Mouse (Mus musculus) testis, adult 2 months (tissue): ENCODE measurements around the gene Prpsap1. TPM values are rescaled to one million over a fixed set of nuclear protein-coding genes. Genes with fewer than 3 reads are reported as not detected.
A peak's percentile ranks its signal among the peaks of the same experiment; 100 is the strongest.

Source experiments
- H3K27ac ChIP-seq: fragments of 200-500 bp; 2 replicates; pipeline ENCODE4 v1.5.1; 2012; ENCODE audit warnings: low read depth, low read length; ENCODE audit not compliant: control insufficient read depth, insufficient read depth
- H3K27me3 ChIP-seq: fragments of 200-500 bp; 2 replicates; pipeline ENCODE4 v1.6.1; 2012; ENCODE audit warnings: mild to moderate bottlenecking, low read length, moderate library complexity; ENCODE audit not compliant: control insufficient read depth, insufficient read depth
- H3K36me3 ChIP-seq: fragments of 200-500 bp; 2 replicates; pipeline ENCODE4 v1.6.1; 2012; ENCODE audit warnings: mild to moderate bottlenecking, low read length; ENCODE audit not compliant: control insufficient read depth, insufficient read depth
- H3K4me1 ChIP-seq: fragments of 200-500 bp; 2 replicates; pipeline ENCODE4 v1.6.1; 2012; ENCODE audit warnings: low read length; ENCODE audit not compliant: control insufficient read depth, insufficient read depth
- H3K4me3 ChIP-seq: fragments of 200-500 bp; 2 replicates; pipeline ENCODE4 v1.5.1; 2012; ENCODE audit warnings: low read depth, mild to moderate bottlenecking, low read length, moderate library complexity, mixed read lengths; ENCODE audit not compliant: control insufficient read depth
- CTCF ChIP-seq: fragments of 200-500 bp; IDR thresholded peaks from 2 replicates; pipeline ENCODE4 v1.5.1; 2012; ENCODE audit warnings: low read depth, mild to moderate bottlenecking, inconsistent platforms, low read length, moderate library complexity; ENCODE audit not compliant: control insufficient read depth, insufficient read depth, insufficient replicate concordance
- POLR2A ChIP-seq: fragments of 200-500 bp; IDR thresholded peaks from 2 replicates; pipeline ENCODE4 v1.6.1; 2012; ENCODE audit warnings: low read depth, mild to moderate bottlenecking, inconsistent platforms, low read length, moderate library complexity; ENCODE audit not compliant: control insufficient read depth
- polyA plus RNA-seq: library from polyadenylated mRNA; depleted of rRNA; stranded (reverse); fragments of >200 nt; gene quantifications from 2 replicates; pipeline ENCODE4 v1.2.3, GENCODE M21; 2012; rRNA removed

Gene Prpsap1
- 58.2 and 59.0 TPM in 2 replicates for polyA plus RNA-seq

DNA sequence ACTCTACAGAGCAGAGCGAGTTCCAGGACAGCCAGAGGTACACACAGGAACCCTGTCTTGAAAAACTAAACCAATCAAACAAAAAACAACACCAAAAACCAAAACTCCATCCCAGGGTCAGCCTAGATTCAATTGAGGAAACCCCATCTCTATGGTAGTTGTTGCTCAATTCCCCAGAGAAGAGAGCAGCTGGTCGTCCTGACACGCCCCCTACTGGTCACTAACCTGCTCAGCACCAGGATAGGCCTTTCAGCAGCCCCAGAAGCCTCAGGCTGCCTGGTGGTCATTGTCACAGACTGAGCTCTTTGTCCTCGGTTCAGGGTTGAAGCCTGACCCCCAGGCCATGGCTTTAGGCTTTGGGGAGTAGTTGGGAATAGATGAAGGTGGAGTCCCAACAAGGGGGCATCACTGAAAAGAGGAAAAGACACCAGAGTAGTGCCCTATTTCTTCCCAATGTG, at the start of gene Prpsap1:
Prpsap1 (minus strand) TSS at position 408 of the 458 bp plus-strand sequence.
- Histone ChIP-seq H3K36me3 (no peaks in the 10 kb centered on the region), H3K27me3 (no peaks in the 10 kb centered on the region), H3K4me1 (peaks cover 14% of the 10 kb centered on the region), H3K4me3 (peak within 1 kb of the TSS; percentile 26), H3K27ac (peak within 1 kb of the TSS; percentile 79)
- TF ChIP-seq POLR2A (no peak), CTCF (peak; percentile 81; the same call in 1 of the 2 replicates)

DNA sequence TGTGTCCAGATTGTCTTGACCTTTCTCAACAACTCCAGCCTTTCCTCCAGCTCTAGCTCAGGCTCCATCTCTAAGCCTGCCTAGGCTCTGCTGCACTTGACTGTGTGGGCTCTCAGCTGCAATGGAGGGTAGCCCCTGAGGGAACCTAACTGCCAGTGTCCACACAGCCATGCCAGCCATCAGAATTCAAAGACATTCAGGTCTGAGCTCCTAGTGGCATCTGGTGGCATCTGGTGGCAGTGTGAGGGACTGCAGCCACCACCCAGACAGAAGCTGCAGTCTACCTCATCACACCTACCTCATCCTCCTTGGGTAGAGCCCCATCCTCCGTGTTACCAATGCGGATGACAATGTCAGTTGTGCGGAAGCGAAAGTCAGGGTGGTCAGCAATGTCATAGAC, 49.1 kb upstream of the Prpsap1 start:
- H3K27me3 ChIP-seq: no peaks in the 10 kb centered on the region
- no peak overlapping the region for H3K27ac ChIP-seq
- peaks cover 10% of the 10 kb centered on the region for H3K36me3 ChIP-seq
- no peaks in the 10 kb centered on the region for H3K4me1 ChIP-seq
- TF ChIP-seq POLR2A (no peak; the same call in 1 of the 2 replicates), CTCF (peak; percentile 67; the same call in 1 of the 2 replicates)
- H3K4me3 ChIP-seq: no peak overlapping the region

DNA sequence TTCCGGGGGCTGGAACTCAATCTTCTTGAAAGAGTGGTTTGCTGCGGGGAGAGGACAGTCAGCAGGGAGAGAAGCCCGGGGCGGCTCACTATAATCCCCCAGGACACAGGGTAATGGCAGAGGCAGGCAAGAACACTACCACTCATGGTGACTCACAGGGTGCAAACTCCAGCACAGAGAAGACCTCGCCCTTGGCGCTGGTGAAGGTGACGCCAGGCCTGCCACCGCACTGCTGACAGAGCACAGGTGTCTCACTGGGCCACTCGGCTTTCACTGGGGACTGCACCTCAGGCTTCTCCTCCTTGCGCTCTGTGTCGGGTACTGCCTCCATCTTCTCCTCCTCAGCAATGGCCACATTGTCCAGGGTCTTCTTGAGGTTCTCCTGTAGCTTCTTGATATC, 47.2 kb upstream of the Prpsap1 start:
- Histone ChIP-seq H3K27ac (no peak overlapping the region), H3K4me3 (no peak overlapping the region), H3K27me3 (no peaks in the 10 kb centered on the region), H3K4me1 (no peaks in the 10 kb centered on the region), H3K36me3 (peaks cover 4% of the 10 kb centered on the region)
- TF ChIP-seq POLR2A (no peak), CTCF (no peak)

DNA sequence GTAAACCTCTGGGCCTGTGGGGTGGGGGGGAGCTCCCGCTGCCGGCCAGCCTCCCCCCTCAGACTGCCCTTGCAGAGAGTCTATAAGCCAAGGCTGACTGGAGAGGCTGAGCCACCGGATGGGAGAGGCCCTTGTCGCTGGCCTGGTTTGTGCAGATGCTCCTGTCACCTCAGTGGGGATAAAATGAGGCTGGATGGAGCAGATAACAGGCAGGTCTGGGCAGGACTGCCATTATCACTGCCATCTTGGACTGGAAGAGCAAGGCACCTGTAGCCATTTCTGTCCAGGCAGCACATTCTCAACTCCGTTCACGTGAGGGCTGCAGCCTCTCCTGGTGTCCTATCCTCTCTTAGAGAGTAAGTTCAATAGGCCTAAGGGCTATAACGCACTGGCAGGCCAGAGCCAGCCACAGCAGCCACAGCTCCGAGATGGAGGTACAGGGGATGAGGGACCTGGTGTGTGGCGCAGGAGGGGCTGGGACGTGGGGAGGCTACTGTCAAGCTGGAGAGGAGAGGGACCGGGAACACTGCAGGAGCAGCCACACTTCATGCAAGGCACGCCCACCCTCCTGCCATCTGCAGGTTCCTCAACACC, 44.2 kb upstream of the Prpsap1 start:
- Histone ChIP-seq H3K27ac (no peak overlapping the region), H3K4me1 (peaks cover 9% of the 10 kb centered on the region), H3K36me3 (peaks cover 4% of the 10 kb centered on the region), H3K4me3 (no peak overlapping the region), H3K27me3 (no peaks in the 10 kb centered on the region)
- TF ChIP-seq CTCF (no peak), POLR2A (no peak)

GRCm38 (mm10) chr11:116537388-116537787, 43.4 kb upstream of the Prpsap1 start:
- Histone ChIP-seq H3K36me3 (peaks cover 4% of the 10 kb centered on the region), H3K4me1 (peaks cover 12% of the 10 kb centered on the region)

DNA sequence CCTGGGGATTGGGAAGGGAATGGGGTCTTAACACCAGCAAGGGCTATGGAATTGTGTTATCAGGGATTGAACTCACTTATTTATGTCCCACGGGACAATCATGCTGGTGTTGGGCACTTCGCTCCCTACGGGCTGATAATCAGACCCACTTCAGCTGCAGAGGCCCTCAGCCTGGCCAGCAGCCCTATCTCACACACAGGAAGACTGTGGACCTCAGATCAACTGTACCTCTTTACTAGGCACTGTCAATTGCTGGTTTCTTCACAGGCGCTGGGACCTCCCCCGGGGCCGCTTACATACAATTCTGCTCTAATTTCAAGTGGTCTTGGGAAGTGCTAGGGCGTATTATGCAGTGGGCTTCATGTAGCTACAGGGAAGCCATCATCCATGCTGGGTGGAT, 42.7 kb upstream of the Prpsap1 start:
- TF ChIP-seq POLR2A (no peak), CTCF (no peak)
- 0 out of 2 replicates have a peak, but pooled peaks cover 2% of the 10 kb centered on the region for H3K27me3 ChIP-seq
- no peak overlapping the region for H3K4me3 ChIP-seq
- H3K4me1 ChIP-seq: peaks cover 19% of the 10 kb centered on the region
- peaks cover 4% of the 10 kb centered on the region for H3K36me3 ChIP-seq
- H3K27ac ChIP-seq: no peak overlapping the region

More at GRCm38 (mm10) chr11:116537388-116537787, 43.4 kb upstream of the Prpsap1 start:
- Histone ChIP-seq H3K4me3 (no peak overlapping the region), H3K27me3 (0 out of 2 replicates have a peak, but pooled peaks cover 2% of the 10 kb centered on the region), H3K27ac (no peak overlapping the region)
- no peak for TF ChIP-seq POLR2A
- TF ChIP-seq CTCF: no peak

GRCm38 (mm10) chr11:116534154-116534865, 40.3 kb upstream of the Prpsap1 start:
- Histone ChIP-seq H3K36me3 (peaks cover 2% of the 10 kb centered on the region; the same call in 1 of the 2 replicates), H3K4me1 (peaks cover 26% of the 10 kb centered on the region), H3K4me3 (peak overlapping the region; percentile 67), H3K27me3 (0 out of 2 replicates have a peak, but pooled peaks cover 2% of the 10 kb centered on the region), H3K27ac (no peak overlapping the region)
- TF ChIP-seq CTCF: peak; percentile 76; the same call in 1 of the 2 replicates
- TF ChIP-seq POLR2A: no peak
